Mouse (Mus musculus) heart, postnatal 4 days (tissue): ENCODE data around the gene Hoxa6. TPM values are rescaled to one million over a fixed set of nuclear protein-coding genes. Genes with fewer than 3 reads are reported as not detected.

Experiments used
- DNase-seq: peaks from one replicate; pipeline ENCODE4 v3.0.0; 2021
- total RNA-seq, 2 experiments: library from RNA; stranded (reverse); gene quantifications; 2 replicates each; pipeline ENCODE4 v1.2.3; 2021

The Hoxa6 gene
- total RNA-seq, 2 experiments from 2014 or later: not detected

DNA sequence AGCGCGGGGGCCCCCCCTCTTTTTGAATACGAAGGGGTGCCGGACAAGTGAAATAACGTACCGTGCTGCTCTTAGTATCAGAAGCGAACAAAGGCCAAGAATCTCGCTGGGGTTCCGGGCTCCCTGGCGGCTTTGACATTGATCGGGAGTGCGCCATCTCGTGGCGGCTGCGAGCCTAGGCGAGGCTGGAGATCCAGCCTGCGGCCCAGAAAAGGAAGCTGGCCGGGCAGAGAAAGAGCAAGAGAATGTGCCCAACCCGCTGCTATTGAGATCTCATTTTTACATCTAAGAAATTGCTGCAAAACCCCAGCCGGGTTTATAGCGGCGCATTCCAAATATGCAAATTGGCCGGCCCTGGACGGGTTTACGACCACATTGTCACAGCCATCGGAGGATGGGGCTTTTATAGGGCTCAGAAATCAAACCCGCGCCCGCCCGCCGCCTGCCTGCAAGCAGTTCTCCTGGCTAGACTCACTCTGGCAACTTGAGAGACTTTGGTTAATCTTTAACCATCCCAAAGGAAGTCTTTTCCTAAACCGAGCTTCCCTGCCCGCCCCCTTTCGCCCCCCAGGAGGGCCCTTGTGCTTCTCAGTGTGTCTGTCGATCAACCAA, 32.0 kb upstream of the Hoxa6 start, which contains the start of gene Hoxa10:
TSS of gene Hoxa10 (minus strand) at position 466 of the 612 bp plus-strand sequence.
- peak; percentile 86 for DNase-seq

DNA sequence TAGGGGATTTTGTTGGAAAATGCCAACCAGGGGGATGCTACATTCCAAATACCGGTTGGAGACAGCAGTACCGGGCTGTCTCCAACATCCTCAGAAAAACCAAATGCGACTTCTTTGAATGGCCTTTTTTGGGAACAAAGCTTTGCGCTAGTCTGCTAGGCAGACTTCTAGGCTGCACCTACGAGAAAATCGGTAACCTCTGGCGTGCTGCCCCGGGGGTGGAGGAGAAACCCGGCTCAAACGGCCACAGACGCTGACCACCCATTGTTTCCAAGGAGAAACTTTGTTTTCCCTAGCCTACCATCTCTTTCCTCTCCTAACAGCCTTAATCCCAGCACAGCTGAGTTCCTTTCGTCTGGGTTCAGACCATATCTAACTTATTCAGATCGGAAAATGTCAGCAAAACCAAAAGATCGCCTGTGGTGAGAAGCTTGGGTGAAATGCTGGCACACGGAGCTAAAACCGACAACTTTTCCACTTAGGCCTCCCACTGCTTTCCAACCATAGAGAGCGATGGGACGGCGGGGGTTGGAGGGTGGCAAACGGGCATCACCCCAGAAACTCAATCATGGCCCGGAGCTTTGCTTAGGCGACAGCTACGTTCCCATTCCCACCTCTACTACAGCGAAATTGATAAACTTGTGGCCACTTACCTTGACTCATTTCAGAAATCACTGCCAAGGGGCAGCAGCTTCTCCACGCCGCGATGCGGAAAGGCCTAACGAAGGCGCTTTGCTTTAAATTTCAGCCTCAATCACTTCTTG, 31.3 kb upstream of the Hoxa6 start:
- peak; percentile 9 for DNase-seq

DNA sequence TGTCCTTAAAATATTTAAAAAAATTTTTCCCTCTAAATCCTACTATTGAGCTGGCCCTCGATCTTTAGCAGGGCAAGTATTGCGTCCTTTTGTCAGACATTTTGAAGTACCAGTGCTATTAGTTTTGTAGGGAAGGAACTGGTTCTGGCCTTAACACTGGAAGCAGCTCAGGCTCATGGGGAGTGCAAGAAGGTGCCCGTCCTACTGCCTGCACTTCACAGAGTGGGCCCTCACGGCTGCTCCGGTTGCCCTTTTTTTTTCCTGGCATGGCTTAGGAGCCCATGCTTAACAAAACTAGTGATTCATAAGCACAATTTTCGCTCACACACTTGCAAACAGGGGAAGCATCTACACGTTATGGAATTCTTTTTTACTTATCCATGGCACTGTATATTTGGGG, 30.5 kb upstream of the Hoxa6 start:
- DNase-seq: peak; percentile 9

DNA sequence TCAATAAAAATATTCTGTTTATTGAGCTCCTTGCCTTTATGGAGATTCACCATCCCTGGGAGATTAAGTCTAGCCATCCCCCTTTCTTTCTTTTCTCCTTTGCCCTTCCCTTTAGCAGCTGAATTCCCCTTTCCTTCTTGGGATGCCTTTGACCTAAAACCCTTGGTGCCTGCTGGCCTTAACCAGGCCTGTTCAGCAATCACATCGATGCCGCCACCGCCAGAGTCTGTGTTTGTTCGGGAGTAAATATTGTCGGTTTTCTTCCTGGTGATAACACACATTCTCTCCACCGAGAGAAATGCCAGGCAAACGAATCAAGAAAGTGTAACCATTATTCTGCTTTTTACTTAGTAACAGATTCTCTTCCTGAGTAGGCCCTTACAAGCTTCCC, 29.6 kb upstream of the Hoxa6 start:
- no peak for DNase-seq

DNA sequence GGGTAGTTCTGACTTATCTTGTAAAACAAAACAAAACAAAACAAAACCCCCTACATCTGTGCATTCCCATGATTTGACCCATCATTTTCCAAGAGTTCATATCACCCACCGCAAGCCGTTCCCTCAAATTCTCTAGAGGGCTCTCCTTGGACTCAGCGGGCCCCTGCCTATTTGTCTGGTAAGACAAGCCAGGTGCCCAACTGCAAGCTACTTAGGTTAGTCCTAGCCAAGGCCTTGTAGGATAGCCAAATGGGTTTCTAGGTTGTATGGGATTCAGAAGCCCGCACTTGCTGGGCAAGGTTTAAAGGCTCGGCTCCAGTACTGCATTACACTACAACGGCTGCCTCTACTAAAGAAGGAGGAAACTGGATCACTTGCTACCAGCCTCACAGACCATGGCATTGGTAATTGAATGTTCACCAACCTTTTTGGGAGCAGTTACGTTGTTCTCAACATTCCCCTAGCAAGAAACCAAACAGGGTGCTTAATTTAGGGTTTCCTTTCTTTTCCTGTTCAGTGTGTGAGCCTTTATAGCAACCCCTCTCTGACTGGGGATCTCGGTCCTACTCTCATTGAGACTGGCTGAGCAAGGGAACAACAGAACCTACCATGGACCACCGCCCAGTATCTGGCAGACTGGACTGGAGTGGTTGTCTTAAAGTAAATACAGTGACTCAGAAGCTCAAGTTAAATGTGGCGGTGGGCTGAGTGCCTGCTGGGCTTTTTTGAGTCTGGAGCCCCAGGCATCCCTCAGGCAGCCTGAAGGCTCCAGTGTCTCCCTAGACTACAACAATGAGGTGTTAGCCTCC, 29.0 kb upstream of the Hoxa6 start:
- DNase-seq: no peak

DNA sequence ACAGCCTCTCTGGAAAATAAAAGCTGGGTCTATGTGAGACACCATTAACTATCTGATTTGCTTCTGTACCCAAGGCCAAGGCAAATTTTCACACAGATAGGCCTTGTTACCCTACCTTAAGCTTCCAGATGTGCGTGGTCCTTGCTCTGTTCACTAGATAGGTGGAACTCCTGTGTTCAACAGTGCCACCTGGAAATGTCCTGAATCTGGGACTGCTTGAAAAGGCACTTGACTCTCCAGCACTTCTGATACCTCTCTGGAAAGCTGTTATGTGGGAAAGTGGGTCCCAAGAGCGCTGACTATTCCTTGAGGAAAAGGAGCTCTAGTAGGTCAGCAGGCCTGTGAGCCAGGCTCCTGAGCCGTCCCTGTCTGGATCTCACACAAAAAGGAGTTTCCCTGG, 28.3 kb upstream of the Hoxa6 start:
- no peak for DNase-seq

DNA sequence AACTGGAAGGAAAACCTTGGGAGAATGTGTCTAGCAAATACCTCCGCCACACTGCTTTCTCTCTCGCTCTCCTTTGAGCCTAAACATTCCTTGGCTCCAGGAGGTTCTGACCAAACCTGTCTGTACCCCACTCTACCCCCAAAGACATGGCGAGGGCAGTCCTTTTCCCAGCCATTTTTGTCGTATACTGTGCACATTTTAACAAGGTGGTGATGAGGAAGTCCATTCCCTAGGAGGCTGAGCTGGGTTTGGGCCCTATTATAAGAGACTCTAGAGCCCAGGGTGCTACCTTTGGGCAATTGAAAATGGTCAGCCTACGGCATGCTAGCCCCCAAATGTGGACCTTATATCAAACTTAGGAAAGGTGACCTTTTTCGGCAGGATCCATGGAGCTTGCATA, 27.3 kb upstream of the Hoxa6 start:
- DNase-seq: no peak

DNA sequence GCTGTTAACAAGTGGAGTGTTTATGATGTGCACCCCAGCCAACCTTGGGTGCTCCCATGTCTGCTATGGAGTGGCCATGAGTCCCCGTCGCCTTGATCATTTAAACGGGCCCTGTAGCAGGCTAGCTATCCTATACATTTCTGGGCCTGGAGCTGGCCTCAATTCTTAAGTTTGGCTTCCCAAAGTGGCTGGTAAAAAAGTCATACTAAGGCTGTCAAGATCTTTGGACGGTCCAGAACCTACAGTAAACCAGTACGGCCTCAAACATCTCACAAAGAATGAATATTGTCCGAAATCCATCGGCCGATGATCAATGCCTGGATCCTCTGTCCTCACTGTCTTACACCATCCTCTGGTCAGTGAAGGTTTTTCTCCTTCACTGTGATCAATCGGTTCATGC, 26.7 kb upstream of the Hoxa6 start:
- no peak for DNase-seq

DNA sequence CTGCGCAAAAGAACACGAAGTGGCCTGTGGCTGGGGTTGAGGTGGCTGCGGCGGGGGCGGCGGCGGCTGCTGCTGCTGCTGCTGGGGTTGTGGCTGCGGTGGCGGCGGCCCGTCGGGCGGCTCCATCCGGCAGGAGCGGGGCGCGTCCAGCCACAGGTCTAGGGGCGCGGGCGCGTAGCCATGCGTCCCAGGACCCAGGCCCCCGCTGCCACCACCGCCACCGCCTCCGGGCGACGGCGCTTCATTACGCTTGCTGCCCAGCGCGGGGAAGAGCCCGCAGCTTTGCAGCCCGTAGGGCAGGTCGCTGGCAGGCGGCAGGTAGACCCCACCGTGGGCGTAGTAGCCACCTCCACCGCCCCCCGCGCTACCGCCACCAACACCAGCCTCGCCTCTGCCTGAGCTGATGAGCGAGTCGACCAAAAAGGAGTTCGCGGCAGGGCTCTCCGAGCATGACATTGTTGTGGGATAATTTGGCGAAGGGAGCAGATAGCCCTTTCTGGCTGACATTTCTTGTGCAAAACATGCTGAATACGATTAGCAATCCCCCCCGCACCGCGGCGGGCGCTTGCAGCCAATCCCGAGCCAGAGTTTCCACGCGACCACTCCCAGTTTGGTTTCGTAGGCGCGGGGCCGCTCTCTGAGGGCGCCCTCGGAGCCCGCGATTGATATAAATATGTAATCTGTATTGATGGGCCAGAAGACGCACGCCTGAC, 26.1 kb upstream of the Hoxa6 start:
- no peak for DNase-seq

DNA sequence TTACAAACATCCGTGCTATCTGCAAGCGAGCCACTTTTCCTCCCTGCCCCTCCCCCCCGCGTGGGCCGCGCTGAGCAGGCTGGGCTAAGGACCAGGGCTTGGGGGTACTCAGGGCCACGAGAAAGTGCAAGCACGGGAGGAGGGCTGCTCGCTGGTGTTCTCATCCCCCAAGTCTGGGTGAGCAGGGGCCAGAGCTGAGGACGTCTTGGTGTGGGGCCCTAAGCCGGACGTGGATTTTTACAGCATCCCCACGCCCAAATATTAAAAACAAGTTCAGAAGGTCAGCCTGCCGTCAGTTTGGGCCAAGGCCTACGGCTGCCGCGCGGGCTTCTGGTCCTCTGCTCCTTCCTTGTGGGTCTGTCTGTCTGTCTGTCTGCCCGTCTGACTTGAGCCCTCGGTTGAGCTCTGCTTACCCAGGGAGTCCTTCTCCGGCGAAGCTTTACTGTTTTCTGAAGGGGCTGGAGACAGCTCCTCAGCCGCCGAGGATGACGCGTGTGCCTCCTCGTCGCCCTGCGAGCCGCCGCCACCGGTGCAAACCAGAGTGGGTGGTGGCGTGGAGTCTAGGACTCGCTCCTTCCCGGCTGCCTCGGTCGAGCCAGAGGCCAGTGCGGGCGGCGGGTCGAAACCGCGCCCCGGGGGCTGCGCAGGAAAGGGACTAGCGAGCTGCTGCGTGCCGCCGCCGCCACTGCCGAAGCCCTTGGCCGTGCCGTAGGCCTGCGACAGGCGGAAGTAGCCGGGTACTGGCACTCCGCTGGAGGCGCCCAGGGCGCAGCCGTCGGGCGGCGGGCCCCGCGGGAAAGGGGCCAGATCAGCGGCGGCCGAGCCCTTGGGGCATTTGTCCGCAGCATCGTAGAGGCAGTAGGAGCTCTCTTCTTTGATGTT, 25.3 kb upstream of the Hoxa6 start:
- no peak for DNase-seq

DNA sequence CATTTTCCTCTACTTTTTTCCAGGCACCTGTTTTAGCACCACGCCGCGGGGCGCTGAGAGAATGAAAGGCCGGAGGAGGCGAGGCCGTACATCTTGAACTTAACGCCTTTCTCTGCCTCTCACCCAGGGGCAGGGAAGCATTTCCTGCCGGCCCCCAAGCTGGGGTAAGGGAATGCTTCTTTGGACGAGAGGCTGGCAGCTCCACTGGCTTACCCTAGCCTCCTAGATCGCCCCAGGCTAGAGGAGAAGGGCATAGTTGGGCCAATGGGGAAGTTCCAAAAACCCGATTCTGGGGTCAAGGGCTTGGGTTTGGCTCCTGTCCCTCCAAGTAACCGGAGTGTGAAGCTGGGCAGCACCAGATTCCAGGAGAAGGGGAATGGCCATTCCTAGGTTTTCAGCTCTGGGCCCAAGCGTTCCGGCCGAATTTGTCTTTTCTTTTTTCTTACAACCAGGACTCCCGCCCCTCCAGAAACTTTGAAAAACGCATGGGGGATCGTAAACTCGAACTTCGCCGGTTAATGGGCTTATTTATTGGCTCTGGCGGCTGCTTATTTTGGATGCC, 24.5 kb upstream of the Hoxa6 start:
- DNase-seq: no peak

DNA sequence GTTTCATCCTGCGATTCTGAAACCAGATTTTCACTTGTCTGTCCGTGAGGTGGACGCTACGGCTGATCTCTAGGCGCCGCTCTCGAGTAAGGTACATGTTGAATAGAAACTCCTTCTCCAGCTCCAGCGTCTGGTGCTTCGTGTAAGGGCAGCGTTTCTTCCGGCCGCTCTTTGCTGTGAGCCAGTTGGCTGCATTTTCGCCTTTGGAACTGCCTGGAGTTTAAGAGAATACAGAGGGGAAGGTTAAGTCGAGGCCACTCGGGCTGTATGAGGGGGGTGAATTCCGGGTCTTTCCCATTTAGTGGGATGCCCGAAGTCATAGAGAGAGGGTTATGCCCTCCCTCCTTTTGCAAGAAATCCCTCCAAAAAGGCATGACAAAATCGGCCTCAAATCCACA, 24.0 kb upstream of the Hoxa6 start:
- DNase-seq: no peak

DNA sequence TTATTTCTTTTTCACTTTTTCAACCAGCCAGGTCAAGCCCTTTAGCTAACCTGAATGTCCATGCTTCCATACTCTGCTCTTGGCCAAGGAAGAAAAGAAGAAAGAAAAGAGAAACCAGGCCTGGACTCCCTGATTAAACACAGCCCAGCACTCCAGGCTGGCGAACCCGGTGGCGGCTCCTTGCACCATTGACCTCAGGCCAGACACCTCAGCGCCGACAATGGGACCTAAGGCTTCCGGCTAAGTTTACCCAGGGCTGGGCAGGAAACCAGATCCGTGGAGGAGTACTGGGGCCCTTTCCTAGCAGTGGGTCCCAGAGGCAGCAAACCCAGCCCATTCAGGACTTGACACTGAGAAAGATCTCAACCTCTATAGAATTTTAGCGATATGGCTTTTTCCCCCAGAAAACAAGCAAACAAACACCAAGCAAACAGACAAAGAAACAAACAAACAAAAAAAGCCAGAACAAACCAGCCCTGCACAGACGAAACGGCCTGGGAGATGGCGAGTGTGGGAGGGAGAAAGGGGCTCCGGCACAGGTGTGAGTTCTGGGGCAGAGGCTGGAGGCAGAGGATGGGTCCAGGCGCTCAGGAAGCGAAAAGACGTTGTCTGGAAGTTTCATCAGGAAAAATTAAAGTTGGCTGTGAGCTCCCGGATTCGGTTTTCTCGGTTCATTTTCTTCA, 23.5 kb upstream of the Hoxa6 start:
- no peak for DNase-seq

DNA sequence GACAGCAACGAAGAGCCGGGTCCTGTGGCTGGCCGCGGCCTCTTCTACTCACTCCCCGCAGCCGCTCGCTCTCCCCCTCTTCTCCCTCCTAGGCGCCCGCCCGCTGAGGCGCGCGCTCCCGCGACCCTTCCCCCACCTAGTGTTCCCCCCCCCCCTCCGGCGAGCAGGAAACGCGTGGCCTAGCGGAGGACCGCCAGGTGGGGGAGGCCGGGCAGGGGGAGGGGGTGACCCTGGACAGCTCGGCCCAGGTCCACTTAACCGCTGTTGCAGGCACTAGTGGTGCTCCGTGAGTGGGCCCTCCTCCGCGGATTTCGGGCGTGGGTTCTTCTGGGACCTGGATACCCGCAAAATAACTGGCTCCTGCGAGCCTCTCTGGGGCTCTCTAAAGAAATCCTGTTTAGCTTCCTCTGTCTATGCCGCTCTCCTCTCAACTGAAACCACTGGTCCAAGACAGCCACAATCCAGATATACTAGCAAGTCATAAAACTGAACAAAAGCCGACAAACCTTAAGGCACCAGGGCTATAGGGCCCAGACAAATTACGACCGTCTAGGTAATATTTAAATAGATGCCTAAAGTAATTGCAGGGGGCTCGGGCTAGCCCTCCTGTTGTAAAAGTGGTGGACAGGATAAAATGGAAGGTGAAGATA, 22.1 kb upstream of the Hoxa6 start, which contains the start of gene Hoxa9:
TSS of gene Hoxa9 (minus strand) at position 574 of the 650 bp plus-strand sequence.
- no peak for DNase-seq

DNA sequence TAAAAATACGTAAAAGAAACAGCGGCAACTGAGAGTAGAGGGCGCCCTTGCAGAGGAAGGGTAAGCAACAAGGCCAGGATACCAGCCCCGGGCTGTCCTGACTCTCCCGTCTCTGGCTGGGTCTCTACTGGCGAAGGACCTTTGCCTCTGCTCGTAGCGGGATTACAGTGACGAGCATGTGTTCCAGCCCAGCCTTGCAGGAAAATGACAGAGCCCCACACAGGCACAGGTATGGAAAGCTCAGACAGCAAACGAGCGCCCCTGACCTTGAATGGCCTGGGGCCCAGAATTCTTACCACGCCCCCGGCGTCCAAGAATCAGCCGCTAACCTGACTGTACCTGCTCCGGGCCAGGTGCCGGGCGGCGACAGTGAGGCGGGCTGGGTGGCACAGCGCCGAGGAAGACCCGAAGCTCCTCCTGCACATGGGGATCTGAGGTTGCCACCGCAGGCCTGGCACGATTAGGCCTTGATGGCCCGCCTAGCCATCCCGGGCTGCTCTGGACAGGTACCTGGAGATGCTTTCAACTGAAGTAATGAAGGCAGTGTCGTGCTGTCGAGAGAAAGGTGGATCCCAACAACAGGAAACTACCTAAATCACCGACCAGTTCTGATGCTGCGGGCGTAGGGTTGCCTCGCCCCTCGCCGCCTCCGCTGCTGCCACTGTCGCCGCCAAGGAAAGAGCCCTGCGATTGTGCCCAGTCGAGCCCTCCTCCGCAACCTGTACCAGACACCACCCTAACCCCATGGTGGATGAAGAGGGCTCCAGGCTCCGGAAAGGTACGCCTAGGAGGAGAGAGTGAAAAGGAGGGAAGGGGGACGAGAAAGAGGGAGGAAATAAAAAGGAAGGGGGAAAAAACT, 21.3 kb upstream of the Hoxa6 start:
- no peak for DNase-seq

DNA sequence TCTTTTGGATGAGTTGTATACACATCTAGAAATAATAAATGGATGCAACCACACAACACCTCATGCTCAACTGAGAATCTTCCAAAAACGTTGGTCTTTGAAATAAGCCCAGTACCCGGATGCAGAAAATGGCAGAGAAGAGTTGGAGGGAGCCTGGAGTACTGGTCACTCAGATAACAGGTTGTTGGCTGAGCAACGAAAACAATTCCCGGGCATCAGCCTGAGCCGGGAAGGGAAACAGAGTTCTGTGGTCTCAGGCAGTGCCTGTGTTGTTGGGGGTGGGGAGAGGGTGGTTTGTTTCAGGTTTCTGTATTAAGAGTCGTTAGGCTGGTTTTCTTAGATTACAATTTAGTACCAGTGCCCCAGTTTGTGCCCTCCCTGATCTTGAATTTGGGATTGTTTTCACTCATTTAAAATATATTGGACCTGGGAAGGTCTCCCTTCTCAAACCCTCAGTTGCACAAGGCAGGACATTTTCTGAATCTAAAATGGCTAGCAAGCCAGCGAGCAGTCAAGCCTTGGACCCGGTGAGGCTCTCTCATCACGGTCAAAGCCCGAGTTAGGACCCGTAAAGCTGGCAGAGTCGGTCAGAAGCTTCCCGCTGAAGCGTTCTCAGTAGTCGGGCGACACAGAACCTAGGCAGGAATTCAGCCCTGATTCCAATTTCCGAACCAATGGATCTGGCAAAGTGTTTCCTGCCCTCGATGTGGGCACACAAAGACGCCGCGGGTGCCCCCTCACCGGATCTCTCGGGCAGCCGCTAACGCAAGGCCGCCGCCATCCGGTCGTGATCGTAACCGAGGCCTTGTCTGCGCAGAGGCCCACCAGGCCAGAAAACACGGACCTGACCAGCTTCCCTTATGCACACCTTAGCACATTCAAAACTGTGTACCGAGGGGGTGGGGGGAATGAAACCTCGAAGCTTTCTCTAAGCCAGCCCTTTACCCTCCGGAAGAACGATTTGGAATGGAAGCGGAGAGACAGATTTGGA, 20.2 kb upstream of the Hoxa6 start:
- no peak for DNase-seq

DNA sequence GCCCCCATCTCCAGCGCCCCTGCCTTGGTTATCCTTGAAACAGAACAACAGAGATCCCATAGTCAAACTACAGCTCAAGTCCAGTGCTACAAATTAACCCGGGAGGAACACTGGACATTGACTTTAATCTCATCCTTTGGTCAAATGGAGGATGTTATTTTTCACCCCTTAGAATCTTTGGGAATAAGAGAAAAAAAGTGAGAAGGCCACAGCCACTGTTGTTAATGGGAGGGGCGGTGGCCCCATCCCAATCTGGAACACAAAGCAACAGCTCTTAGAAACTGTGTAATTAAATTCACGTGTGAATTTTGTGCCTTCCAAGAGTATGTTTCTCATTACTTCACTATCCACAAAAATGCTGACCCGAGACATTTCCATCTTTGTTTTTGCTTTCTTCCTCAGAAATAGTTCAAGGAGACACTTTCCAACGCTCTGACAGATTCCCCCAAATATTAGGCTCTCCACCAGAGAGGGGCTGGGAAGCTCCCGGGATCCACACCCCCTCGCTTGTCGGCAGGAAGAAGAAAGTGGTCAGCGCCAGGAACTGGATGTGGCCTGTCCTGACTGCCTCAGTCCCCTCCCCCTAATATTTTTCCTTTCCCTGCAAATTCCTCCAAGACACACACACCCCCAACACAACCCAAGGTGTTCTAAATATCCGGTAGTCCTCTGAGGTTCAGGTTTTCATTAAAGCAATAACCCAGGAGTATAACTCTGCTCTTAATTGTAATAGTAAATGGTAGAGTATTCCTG, 19.1 kb upstream of the Hoxa6 start:
- no peak for DNase-seq
